Mouse (Mus musculus): Measurements from ENCODE around the gene Kcnb1. TPM values are rescaled to one million over a fixed set of nuclear protein-coding genes. Genes with fewer than 3 reads are reported as not detected.

Gene Kcnb1
- polyA plus RNA-seq, 1 experiment = 58.2 TPM

DNA sequence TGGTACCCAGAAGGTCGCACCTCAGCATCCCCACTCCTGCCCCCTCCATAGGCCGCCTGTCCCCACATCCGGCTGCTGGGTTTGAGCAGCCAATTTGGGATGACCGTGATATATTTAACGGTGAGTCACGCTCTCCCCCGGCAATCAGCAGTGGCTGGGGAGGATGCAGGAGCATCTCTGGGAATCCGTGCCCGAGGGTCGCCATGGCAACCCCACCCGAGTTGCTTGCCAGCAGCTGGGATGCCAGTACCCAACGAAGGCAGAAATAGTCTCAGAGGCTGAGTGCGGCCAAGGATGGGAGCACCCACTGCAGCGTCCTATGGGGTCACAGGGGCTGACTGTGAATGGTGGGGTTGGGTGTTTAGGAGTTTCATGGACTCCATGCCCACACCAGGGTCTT lies 53.0 kb downstream of the Kcnb1 start:
- DNase-seq (ENCODE audit: extremely low spot score in 1 of 2, low spot score in 1 of 2) = peak; percentile 94 to 95

DNA sequence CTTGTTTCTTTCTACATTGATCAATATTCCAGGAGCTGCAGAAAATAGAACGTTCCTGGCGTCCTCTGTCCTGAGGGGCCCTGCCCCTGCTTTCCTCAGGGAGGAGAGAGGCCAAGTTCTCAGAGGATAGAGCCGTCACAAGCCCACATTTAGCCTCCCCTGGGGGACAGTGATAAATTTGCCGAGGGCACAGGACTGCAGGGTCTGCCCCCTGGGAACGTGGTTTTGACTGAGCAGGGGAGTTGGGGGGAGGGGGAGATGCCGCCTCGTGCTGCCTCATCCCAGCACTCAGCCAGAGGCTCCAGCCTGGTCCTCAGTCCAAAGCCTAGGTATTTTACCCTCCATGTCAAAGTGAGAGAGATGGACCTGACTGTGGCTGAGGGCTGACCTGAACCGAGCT lies 57.9 kb downstream of the Kcnb1 start:
- DNase-seq (ENCODE audit: extremely low spot score in 1 of 2, low spot score in 1 of 2) = no peak

DNA sequence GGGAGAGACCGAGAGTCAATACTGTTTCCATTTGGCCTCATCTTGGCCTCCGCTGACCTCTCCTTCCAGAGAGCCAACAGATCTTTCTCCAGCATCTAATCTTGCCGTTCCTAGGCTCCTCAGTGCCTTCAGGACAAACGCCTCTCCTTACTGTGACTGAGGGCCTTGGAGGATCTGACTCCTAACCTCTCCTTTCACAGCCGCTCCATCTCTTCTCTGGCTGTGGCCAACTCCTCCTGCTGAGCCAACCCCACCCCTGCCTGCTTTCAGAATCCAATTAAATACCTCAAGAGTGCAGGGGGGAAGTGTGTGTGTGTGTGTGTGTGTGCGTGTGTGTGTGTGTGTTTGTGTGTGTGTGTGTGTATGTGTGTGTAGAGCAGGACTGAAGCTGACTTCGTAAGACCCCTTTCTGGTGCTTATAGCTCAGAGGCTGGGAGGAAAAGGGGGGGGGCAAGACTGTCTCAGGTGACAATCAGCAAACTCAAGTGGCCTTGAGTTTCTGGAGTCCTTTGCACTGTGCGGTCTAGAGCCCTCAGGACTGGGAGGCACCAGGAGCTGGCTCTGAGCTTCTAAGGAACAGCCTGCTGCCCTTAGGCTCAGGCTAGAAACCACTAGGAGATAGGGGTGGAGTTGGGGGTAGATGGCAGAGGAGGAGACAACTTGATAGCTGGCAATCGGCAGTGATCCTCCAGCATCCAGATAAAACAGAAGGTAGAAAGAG lies 59.7 kb downstream of the Kcnb1 start:
- no peak for DNase-seq (ENCODE audit: extremely low spot score in 1 of 2, low spot score in 1 of 2)

DNA sequence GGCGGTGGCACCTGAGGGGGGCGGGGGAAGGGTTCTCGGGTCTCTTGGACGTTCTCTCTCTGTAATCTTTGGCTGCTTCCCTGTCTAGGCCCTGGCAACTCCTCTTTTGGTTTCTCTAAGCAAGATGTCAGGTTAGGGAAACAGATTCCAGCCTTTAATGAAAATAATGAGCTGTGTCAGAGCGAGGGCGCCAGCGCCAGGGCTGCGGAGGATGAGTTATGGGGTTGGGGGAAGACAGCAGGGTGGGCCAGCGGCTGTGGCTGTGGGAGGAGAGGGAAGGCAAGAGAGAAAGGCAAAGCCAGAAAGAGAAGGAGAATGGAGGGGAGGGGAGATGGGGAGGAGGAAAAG lies 60.4 kb downstream of the Kcnb1 start:
- DNase-seq (ENCODE audit: extremely low spot score in 1 of 2, low spot score in 1 of 2) = no peak

DNA sequence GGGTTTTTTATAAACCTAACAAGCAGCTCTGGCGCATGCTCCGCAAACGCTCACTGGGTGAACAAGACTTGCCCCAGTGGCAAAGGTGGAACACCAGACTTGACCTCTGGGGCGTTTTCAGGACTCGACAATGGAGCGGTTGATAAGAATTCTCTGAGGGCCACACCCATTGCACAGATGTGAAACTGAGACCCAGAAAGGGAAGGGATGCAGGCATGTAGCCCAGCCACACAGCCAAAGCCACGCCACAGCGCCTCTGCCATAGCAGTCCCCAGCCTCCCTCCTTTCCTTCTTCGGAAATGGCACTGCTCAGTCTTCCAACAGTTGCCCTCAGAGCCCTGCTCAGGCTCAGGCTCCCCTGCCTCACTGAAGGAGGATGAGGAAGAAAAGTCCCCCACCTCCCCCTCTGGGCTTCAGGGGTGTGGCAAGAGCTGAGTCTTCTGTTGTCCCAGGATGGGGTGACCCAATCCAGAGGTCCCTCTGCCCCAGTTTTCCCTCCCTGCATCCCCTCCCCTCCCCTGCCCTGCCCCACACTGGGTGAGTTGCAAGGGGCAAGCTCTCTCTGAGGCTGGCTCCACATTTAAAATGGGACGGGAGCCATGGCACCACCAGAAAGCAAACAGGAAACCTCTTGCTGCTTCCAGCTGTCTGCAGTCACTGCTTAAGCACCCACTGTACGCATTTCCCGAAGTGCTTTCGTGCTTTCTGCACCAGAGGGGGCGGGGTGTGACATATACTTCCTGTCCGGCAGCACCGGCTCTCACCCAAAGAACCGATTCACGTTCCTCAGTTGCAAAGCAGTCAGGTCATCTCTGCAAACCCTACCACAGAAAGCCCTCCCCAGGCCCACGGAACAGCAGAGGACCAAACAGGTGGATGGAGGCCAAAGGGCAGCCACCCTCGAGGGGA lies 61.0 kb downstream of the Kcnb1 start:
- no peak for DNase-seq (ENCODE audit: extremely low spot score in 1 of 2, low spot score in 1 of 2)

- DNase-seq (ENCODE audit: extremely low spot score in 1 of 2, low spot score in 1 of 2) = no peak
Observed at GRCm38 (mm10) chr2:167127404-167127803, 62.6 kb downstream of the Kcnb1 start.

DNA sequence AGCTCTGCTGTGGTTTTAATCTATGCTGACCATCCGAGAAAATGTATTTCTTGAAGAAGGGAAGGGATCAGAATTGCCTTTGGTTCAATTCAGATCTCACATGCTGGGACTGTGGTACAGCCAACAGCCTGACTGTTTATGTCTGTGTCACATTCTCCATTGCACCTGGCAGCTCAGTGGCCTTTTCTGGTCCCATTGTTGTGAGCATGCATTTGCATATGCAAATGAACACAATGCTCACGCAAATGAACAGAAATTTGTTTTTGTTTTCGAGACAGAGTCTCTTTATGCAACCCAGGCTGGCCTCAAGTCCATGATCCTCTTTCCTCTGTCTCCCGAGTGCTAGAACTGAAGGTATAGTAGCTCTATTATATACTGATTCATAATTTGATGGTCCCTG lies 64.2 kb downstream of the Kcnb1 start:
- no peak for DNase-seq (ENCODE audit: extremely low spot score in 1 of 2, low spot score in 1 of 2)

GRCm38 (mm10) chr2:167123936-167124335 lies 66.0 kb downstream of the Kcnb1 start:
- DNase-seq (ENCODE audit: extremely low spot score in 1 of 2, low spot score in 1 of 2) = peak; percentile 50 to 75

GRCm38 (mm10) chr2:167122737-167123136 lies 67.2 kb downstream of the Kcnb1 start:
- DNase-seq (ENCODE audit: extremely low spot score in 1 of 2, low spot score in 1 of 2) = no peak

GRCm38 (mm10) chr2:167121996-167122395 lies 68.0 kb downstream of the Kcnb1 start:
- DNase-seq (ENCODE audit: extremely low spot score in 1 of 2, low spot score in 1 of 2) = no peak

- DNase-seq (ENCODE audit: extremely low spot score in 1 of 2, low spot score in 1 of 2) = no peak
Observed at GRCm38 (mm10) chr2:167121228-167121627, 68.7 kb downstream of the Kcnb1 start.

- DNase-seq (ENCODE audit: extremely low spot score in 1 of 2, low spot score in 1 of 2) = no peak
Observed at GRCm38 (mm10) chr2:167120186-167120830, 69.6 kb downstream of the Kcnb1 start.

- DNase-seq (ENCODE audit: extremely low spot score in 1 of 2, low spot score in 1 of 2) = no peak
Observed at GRCm38 (mm10) chr2:167118046-167118445, 71.9 kb downstream of the Kcnb1 start.

- peak in 1 of 2 experiments; percentile 93 for DNase-seq (ENCODE audit: extremely low spot score in 1 of 2, low spot score in 1 of 2)
Observed at GRCm38 (mm10) chr2:167112737-167113136, 77.2 kb downstream of the Kcnb1 start.

DNA sequence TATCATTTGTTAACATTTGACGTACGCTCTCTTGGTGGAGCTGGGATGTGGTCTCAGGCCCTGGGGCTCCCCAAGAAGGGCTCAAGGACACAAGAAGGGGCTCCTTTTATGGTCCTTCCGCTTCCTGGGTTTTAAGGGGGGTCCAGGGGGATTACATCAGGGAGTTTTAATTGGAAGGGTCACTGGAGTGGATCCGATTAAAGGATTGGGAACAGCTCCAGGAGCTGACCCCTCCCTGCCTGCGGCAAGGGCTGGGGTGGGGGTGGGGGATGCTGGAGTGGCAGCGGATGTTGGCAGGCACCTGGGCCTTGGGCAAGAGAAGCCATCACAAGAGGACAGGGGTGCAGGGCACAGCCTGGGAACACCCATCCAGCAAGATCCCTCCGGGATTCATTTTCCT lies 77.7 kb downstream of the Kcnb1 start:
- no peak for DNase-seq (ENCODE audit: extremely low spot score in 1 of 2, low spot score in 1 of 2)

GRCm38 (mm10) chr2:167109506-167109905 lies 80.4 kb downstream of the Kcnb1 start:
- no peak for DNase-seq (ENCODE audit: extremely low spot score in 1 of 2, low spot score in 1 of 2)

DNA sequence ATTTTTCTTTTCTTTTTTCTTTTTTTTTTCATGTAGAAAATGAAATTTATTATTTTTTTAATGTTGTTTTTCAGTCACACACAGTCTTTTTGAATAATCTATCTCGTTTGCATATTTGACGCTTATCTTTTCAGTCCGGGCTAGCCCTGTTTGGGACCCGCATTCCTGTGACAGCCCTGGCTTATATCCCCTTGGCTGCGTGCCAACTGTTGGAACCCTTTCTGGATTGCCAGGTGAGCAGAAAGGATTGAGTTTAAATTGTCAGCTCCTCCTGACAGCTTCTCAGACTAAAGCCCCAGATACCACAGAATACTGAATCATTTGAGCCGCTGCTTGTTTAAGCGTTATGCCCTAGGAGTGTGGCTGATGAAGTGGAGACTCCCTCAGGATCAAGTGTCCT lies 86.4 kb downstream of the Kcnb1 start:
- no peak for DNase-seq (ENCODE audit: extremely low spot score in 1 of 2, low spot score in 1 of 2)

DNA sequence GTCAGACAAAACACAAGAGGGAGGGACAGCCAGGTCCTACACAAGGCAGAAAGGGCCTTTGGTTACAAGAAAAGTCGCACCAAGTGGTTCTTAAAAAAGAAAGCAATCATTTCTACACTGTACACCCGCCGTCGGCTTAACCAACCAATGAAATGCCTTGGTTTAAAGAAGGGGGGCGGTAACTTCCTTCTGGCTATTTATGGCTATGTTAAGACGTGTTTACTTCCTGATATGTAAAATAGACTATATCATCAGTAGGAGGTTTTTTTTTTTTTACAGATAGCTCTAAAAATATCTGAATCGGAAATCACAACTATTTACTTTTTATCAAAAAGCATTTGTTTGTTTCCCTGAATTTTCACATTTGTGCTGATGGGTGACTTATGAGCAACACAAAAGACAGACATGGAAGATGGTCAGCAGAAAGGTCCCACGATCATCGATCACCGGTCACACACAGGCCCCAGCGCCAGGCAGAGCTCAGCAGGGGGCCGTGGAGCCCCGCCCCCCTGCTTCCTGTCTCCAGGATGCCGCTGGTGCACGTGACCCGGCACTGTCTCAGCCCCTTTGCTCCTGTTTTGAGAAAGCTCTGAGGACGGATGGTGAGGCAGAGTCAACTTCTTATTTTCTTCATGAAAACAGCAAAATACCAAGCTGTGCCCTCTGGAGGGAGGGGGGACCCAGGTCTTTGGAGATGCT lies 88.1 kb downstream of the Kcnb1 start:
- no peak for DNase-seq (ENCODE audit: extremely low spot score in 1 of 2, low spot score in 1 of 2)

GRCm38 (mm10) chr2:167094688-167095087 lies 95.3 kb downstream of the Kcnb1 start:
- DNase-seq (ENCODE audit: extremely low spot score in 1 of 2, low spot score in 1 of 2) = no peak

DNA sequence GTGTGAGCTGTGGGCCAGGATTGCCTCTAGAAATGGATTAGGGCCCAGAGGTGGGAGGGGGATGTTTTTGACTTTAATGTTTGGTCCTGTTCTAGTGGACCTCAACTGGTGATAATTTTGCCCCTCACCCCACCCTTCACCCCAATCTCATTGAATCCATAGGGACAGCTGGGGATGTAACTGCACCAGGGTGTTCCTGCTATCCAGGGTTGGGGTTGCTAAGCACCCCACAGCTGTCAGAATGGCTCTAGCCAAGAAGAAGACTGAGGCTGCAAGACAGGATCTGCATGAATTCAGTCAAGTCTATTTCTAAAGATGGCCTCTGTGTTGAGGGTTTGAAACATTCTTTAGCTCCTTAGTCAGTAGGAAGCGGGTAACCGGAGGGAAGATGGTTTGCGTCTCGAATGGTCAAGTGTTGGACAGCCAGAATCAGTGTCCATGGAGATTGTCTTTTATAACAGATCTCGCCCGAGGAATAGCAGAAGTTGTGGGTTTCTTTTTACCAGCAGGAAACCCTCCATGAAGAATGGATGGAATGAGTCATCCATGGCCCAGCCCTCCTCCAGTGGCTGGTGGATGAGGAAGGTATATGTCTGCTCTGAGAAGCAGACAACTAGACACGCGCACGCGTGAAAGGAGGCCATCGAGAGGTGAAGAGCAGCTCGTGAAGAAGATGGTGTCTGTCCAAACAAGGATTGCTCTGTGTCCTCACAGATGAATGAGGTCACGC lies 96.6 kb downstream of the Kcnb1 start:
- peak in 1 of 2 experiments; percentile 31 for DNase-seq (ENCODE audit: extremely low spot score in 1 of 2, low spot score in 1 of 2)

All from frontal cortex, adult 2 months (tissue).